Comparison of ENCODE assay signal across 8 mouse cellular contexts in the genomic region with DNA sequence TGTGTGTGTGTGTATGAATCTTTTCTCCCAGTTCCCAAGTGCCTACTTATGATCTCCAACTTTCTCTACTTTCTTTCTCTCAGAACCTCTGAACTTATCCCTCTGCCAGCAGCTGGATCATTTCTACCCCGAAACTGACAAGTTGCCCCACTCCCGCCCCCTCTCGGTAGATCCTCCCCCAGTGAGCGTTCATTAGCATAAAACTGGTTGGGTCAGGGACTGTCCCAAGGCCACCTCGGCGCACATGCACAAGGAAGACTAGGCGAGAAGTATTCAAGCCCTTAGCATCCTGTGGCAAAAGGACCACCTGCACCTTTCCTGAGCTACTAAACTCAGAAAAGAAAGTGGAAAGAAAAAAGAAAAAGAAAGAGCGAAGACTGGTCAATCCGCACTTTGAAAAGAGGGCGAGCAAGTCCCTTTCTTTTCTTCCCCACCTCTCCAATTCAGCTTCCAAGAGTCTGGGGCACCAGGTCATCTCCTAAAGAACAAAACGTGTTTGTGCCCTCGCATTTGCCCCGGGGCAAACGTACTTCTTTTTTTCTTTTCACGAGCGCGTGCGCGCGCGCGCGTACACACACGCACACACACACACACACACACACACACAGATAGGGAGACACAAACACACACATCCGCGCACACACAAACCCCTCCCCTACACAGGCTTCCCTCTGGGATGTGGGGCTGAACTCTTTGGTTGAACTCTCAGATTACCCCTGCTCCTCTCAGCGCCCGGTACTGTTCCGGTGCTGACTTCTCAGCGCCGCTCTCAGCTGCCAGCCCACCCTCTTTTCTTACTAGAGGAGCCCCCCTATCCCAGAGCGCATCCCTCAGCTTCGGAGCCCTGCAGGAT. TPM values are rescaled to one million over a fixed set of nuclear protein-coding genes. Genes with fewer than 3 reads are reported as not detected.
DNase-seq lines count a peak whose midpoint lies in the region; ATAC-seq and TF ChIP-seq lines count a peak whose summit lies in the region.

No protein-coding gene starts in this region.

- no peaks in the 10 kb centered on the region for H3K4me1 ChIP-seq in bone marrow macrophage, adult 2 months (ENCODE audit: control insufficient read depth, insufficient read depth, low read length)
- H3K4me1 ChIP-seq in forebrain, embryonic 15.5 days, result peaks cover 24% of the 10 kb centered on the region
- H3K4me1 ChIP-seq in hindbrain, embryonic 16.5 days (ENCODE audit: control insufficient read depth, insufficient read depth, low read depth, low read length), result peaks cover 5% of the 10 kb centered on the region
- peaks cover 10% of the 10 kb centered on the region; the same call in 1 of the 2 replicates for H3K4me1 ChIP-seq in liver, embryonic 13.5 days (replicated peaks)
- H3K4me1 ChIP-seq in neural tube, embryonic 11.5 days (ENCODE audit: control insufficient read depth, insufficient read depth, low read length), result peaks cover 11% of the 10 kb centered on the region

- no peak for TF ChIP-seq POLR2A in bone marrow macrophage, adult 2 months (IDR thresholded peaks at IDR 0.05; ENCODE audit: borderline replicate concordance, low read depth, low read length)

- H3K4me2 ChIP-seq in forebrain, embryonic 15.5 days (replicated peaks), result peak overlapping the region; percentile 89
- peak overlapping the region; percentile 82 for H3K4me2 ChIP-seq in hindbrain, embryonic 16.5 days (ENCODE audit: low read length)
- peak overlapping the region; percentile 71 for H3K4me2 ChIP-seq in liver, embryonic 13.5 days
- H3K4me2 ChIP-seq in neural tube, embryonic 11.5 days (ENCODE audit: low read depth), result peak overlapping the region; percentile 45

- H3K4me3 ChIP-seq in bone marrow macrophage, adult 2 months (ENCODE audit: insufficient read depth, low read length), result peak overlapping the region; percentile 59
- H3K4me3 ChIP-seq in forebrain, embryonic 15.5 days, result peak overlapping the region; percentile 69
- peak overlapping the region; percentile 81 for H3K4me3 ChIP-seq in hindbrain, embryonic 16.5 days (ENCODE audit: low read length)
- peak overlapping the region; percentile 56 for H3K4me3 ChIP-seq in liver, embryonic 13.5 days (replicated peaks)
- H3K4me3 ChIP-seq in neural tube, embryonic 11.5 days (ENCODE audit: low read depth, low read length), result peak overlapping the region; percentile 55

- WGBS in forebrain, embryonic 15.5 days, result under 1% methylated on average over 33 of the region's 33 CpGs
- under 1% methylated on average over 33 of the region's 33 CpGs for WGBS in hindbrain, embryonic 16.5 days
- 1% methylated on average over 33 of the region's 33 CpGs for WGBS in liver, embryonic 13.5 days (ENCODE audit: insufficient replicate concordance)
- WGBS in neural tube, embryonic 11.5 days, result under 1% methylated on average over 33 of the region's 33 CpGs

- DNase-seq in cerebellum, adult 11 months, result no peak
- no peak for DNase-seq in liver, embryonic 13.5 days
- peak; percentile 63 for DNase-seq in neural tube, embryonic 11.5 days (ENCODE audit: low spot score)
- peak; percentile 50 to 56 for DNase-seq in urinary bladder, postnatal 36 days (ENCODE audit: low spot score in 2 of 2)

- no peak overlapping the region for H3K27ac ChIP-seq in bone marrow macrophage, adult 2 months (ENCODE audit: insufficient read depth, low read depth, low read length)
- H3K27ac ChIP-seq in forebrain, embryonic 15.5 days (replicated peaks), result peak overlapping the region; percentile 89
- peak overlapping the region; percentile 94 for H3K27ac ChIP-seq in hindbrain, embryonic 16.5 days (ENCODE audit: low read depth, low read length)
- no peak overlapping the region for H3K27ac ChIP-seq in liver, embryonic 13.5 days
- H3K27ac ChIP-seq in neural tube, embryonic 11.5 days (ENCODE audit: low read depth, low read length), result peak overlapping the region; percentile 67

- no peaks in the 10 kb centered on the region; the same call in 1 of the 2 replicates for H3K27me3 ChIP-seq in forebrain, embryonic 15.5 days
- no peaks in the 10 kb centered on the region for H3K27me3 ChIP-seq in hindbrain, embryonic 16.5 days (replicated peaks; ENCODE audit: control insufficient read depth, insufficient read depth, low read length)
- peaks cover 41% of the 10 kb centered on the region for H3K27me3 ChIP-seq in liver, embryonic 13.5 days
- H3K27me3 ChIP-seq in neural tube, embryonic 11.5 days (ENCODE audit: control insufficient read depth, insufficient read depth, low read length), result no peaks in the 10 kb centered on the region

- H3K9ac ChIP-seq in forebrain, embryonic 15.5 days (replicated peaks), result peak overlapping the region; percentile 71
- peak overlapping the region; percentile 92 for H3K9ac ChIP-seq in hindbrain, embryonic 16.5 days (ENCODE audit: low read depth, low read length)
- no peak overlapping the region for H3K9ac ChIP-seq in liver, embryonic 13.5 days
- peak overlapping the region; percentile 92 for H3K9ac ChIP-seq in neural tube, embryonic 11.5 days (ENCODE audit: low read length)

- H3K36me3 ChIP-seq in forebrain, embryonic 15.5 days, result no peaks in the 10 kb centered on the region
- no peaks in the 10 kb centered on the region for H3K36me3 ChIP-seq in hindbrain, embryonic 16.5 days (ENCODE audit: control insufficient read depth, insufficient read depth, low read length)
- H3K36me3 ChIP-seq in liver, embryonic 13.5 days, result no peaks in the 10 kb centered on the region
- no peaks in the 10 kb centered on the region for H3K36me3 ChIP-seq in neural tube, embryonic 11.5 days (ENCODE audit: control insufficient read depth, insufficient read depth, low read length)

- peak; percentile 23; the same call in 1 of the 2 replicates for ATAC-seq in cerebellum, adult (ENCODE audit: insufficient number of reproducible peaks, low FRiP score, low TSS enrichment)
- peak; percentile 61 for ATAC-seq in forebrain, embryonic 15.5 days (replicated peaks)
- ATAC-seq in hindbrain, embryonic 16.5 days, result peak; percentile 35
- ATAC-seq in liver, embryonic 13.5 days (ENCODE audit: low read depth), result peak; percentile 49; the same call in 1 of the 2 replicates
- ATAC-seq in neural tube, embryonic 11.5 days (ENCODE audit: insufficient read depth, low FRiP score, low TSS enrichment), result peak; percentile 39

- no peak for TF ChIP-seq CTCF in bone marrow macrophage, adult 2 months (IDR thresholded peaks at IDR 0.05; ENCODE audit: low read depth, low read length)

- H3K9me3 ChIP-seq in forebrain, embryonic 15.5 days, result no peaks in the 10 kb centered on the region
- H3K9me3 ChIP-seq in hindbrain, embryonic 16.5 days (ENCODE audit: control insufficient read depth, low read length), result no peaks in the 10 kb centered on the region
- H3K9me3 ChIP-seq in liver, embryonic 13.5 days (replicated peaks), result no peaks in the 10 kb centered on the region
- no peaks in the 10 kb centered on the region for H3K9me3 ChIP-seq in neural tube, embryonic 11.5 days (ENCODE audit: control insufficient read depth, low read length)

RNA-seq across cellular contexts. Expression of a gene that starts 2.2 kb away (rescaled TPM):
- not detected in 2 replicates for polyA plus RNA-seq in bone marrow macrophage, adult 2 months (2012; ENCODE audit: insufficient read depth, insufficient read length, missing spikeins)
- polyA plus RNA-seq in forebrain, embryonic 15.5 days (2015; fragmentation: Nextera tagmentation; extraction: Ambion mirVana), result 7.8 and 8.4 TPM in 2 replicates
- polyA plus RNA-seq in hindbrain, embryonic 16.5 days (2015; fragmentation: Nextera tagmentation; extraction: Ambion mirVana), result 14.4 TPM in 2 replicates
- 0.18 and 0.27 TPM in 2 replicates for polyA plus RNA-seq in liver, embryonic 13.5 days (2015; fragmentation: Nextera tagmentation; extraction: Ambion mirVana)
- polyA plus RNA-seq in neural tube, embryonic 11.5 days (2014; fragmentation: Nextera tagmentation; extraction: Ambion mirVana), result 19.6 and 21.8 TPM in 2 replicates

Comparison
In these comparisons a context has a peak if more than half of its experiments do, and no peak if none do; other contexts are left out.
1. DNase-seq: peak in neural tube, embryonic 11.5 days (single experiment) and urinary bladder, postnatal 36 days (2 of 2); none in cerebellum, adult 11 months (single experiment) and liver, embryonic 13.5 days (single experiment).
2. H3K27ac ChIP-seq: peak in forebrain, embryonic 15.5 days (single experiment), hindbrain, embryonic 16.5 days (single experiment) and neural tube, embryonic 11.5 days (single experiment); none in bone marrow macrophage, adult 2 months (single experiment) and liver, embryonic 13.5 days (single experiment).
3. Peak in every context shown above with its lines, with median percentiles within 50 percentile points of each other: ATAC-seq, H3K4me3 ChIP-seq and H3K4me2 ChIP-seq.